Mouse (Mus musculus): ENCODE measurements around the gene Fat3. TPM values are rescaled to one million over a fixed set of nuclear protein-coding genes. Genes with fewer than 3 reads are reported as not detected.

The Fat3 gene
- total RNA-seq, 2 experiments from 2014 or later = not detected

DNA sequence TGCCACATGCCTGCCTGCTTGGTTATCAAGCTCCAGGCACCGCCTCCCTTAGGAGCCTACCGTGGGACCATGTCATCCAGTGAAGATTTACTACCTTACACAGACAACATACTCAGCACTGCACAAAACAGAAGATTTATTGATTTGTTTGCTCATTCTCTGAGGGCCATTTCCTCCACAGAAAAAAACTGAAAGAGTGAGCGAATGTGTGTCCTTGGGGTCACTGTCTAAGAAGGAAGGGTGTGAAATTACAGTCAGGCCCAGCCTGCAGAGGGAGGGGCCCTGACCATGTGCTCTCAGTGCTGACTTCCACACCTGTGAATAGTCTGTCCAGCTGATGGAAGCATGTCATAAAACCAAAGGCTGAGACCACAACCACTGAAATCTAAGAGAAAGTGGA lies 536.9 kb downstream of the Fat3 start:
- no peak for ATAC-seq (replicated peaks; ENCODE audit: poor library complexity, severe bottlenecking)

DNA sequence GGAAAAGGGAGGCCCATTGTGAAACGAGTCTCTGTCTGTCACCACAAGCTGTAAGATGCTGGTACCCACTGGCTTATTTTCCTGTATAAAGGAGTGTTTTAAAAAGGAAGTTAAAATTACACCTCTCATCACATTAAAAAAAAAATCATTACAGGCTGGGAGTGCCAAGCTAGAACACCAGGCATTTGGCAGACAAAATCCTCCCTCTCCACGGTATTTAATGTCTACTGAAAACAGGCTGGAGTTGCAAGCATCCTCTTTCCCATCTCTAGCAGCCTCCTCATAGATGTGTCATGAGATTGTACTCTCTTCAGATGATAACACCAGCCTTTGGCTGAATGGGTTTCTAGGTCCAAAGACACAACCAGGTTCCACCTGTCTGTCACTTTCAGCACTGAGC lies 538.2 kb downstream of the Fat3 start:
- no peak for ATAC-seq (replicated peaks; ENCODE audit: poor library complexity, severe bottlenecking)

DNA sequence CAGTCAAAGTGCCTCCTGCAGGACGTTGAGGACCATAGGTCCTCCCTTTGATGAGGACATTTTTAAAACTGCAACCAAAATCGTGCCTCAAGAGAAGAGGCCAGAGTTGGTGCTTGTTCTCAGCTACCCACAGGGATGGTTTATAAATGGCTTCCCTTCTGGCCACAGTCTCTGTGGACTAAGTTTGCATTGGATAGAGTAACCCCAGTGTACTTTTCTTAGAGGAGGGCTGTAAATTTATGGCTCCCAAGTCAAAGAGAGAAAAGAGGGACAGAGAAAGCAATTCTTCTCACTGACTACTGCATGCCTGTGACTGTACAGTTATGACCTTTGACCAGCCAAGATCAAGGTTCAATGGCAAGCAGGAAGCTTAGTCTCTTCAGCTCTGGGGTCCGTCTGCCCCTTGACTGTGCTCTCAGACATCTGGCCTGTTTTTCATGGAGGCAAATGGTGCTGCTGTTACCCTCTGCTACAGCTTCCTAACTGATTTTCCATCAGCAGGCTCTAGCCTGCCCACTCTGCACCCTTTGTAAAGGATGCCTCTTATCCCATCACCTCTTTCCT lies 542.8 kb downstream of the Fat3 start:
- no peak for ATAC-seq (replicated peaks; ENCODE audit: poor library complexity, severe bottlenecking)

DNA sequence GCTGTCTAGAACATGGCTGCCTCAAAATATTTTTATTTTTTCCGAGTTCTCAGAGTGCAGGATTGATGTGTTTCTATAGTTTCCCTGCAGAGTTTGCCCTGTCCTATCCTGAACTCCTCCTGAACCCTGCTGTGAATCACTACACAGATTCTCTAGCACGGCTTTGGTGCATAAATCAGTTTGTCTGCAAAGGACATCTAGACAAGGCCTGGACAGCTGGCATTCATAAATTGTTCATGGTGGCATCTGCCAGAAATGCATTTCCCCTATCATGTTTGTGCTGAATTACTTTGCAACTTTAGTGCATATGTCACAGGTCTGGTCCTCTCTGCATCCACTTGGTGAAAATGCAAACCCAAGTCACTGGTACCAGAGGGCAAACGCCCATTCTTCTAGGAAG lies 543.3 kb downstream of the Fat3 start:
- ATAC-seq (replicated peaks; ENCODE audit: poor library complexity, severe bottlenecking) = no peak

DNA sequence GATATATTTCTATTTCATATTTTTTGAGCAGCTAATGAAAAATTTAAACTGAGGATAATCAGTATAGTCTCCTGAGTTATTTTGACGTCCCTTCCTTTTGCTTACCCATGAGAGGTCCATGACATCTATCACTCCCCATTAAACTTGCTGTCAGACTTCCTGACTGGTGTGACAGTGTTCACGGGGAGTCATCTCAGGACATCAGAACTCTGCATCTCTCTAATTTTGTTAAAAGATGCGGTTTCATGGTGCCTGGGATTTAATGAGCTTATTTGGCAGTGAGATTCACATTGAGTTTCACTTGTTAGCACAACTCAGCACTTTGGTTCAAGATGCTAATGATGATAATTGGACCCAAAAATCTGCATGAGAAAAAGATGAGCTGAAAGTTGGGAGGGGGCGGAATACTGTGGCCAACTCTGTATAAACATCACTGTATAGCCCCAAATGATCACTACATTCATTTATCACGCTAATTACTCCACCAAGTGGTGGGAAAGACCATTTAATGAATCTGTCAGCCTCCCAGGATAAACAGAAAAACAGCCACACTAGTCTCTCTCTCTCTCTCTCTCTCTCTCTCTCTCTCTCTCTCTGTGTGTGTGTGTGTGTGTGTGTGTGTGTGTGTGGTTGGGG lies 545.8 kb downstream of the Fat3 start:
- ATAC-seq (replicated peaks; ENCODE audit: poor library complexity, severe bottlenecking) = no peak

DNA sequence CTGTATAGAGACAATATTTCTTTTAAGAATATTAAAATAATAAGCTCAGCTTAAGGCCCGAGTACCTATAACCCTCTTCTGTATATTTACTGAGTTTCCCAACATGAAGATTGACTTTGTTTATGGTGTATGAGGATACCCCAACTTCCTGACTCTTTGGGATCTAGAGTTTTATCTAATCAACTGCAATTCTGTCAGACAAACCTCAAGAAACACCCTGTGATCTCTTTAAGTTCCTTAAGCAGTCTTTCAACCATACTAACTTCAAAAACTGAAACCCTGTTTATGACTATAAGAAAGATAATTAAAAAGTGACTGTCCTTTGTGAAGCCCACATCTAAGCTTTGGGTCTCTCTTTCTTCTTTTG lies 546.8 kb downstream of the Fat3 start:
- ATAC-seq (replicated peaks; ENCODE audit: poor library complexity, severe bottlenecking) = no peak

DNA sequence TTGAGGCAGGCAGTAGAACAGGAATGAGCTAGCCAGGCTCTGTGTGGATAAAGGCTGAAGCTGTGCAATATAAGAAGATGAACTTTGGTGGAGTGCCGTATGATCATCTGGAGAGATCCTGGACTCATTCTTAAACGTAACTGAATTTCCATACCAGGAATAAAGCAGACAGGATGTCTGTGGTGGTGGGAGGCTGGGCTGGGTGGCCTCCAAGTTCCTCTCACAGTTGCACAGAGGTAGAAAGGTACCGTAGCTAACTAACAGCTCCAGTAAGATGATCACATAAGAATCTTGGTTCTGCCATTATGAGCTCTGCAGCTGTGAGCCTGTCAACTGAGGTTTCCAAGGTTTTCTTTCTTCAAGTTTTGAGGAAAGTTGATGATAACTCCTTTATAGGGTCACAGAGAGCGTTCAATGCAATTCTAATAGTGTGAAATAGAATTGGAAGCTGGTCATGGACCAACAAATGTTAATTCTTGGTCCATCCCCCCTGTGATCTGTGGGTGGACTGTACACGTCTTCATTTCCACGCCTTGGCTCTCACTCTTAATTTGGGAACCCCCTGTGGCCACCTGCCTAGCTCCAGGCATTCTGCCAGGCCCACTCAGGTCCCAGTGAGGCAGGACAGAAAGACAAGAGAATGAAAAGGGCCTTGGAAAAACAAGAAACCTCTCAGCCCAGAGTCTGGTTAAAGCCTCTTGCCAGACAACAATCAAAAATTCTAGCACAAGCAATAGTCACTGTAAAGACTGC lies 547.3 kb downstream of the Fat3 start:
- ATAC-seq (replicated peaks; ENCODE audit: poor library complexity, severe bottlenecking) = no peak

DNA sequence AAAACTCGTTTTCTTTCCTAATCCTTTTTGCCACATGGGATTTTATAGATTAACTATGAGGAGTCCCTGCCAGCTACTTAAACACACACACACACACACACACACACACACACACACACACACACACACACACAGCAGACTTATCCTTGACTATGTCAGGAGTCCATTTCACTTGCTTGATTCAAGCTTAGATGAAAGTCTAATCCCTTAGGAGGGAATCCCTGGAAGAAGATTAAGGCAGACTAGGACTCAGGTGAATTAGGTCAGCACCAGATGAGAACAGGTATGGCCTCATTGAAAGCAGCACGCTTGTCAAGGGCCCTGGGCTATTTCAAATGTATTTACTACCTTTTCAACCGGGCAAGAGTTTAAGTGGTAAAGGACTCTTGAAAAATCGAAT lies 553.0 kb downstream of the Fat3 start:
- ATAC-seq (replicated peaks; ENCODE audit: poor library complexity, severe bottlenecking) = no peak

DNA sequence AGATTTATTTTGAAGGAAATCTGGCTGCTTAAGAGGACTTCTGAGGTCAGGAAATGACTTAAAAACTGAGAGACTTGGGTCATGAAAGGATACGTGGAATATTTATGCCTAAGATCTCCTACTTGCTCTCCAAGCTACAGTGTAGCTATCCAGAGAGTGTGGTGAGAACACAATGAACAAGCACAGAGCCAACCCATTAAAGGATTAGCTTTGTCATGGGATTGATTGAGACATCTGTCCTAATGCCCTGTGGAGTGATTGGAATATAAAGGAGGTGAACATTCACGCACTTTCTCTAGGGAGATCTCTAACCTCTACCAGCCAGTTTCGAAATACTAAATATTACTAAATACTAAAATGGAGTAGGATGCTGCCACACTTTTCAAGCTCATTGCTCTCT lies 556.9 kb downstream of the Fat3 start:
- ATAC-seq (replicated peaks; ENCODE audit: poor library complexity, severe bottlenecking) = no peak

DNA sequence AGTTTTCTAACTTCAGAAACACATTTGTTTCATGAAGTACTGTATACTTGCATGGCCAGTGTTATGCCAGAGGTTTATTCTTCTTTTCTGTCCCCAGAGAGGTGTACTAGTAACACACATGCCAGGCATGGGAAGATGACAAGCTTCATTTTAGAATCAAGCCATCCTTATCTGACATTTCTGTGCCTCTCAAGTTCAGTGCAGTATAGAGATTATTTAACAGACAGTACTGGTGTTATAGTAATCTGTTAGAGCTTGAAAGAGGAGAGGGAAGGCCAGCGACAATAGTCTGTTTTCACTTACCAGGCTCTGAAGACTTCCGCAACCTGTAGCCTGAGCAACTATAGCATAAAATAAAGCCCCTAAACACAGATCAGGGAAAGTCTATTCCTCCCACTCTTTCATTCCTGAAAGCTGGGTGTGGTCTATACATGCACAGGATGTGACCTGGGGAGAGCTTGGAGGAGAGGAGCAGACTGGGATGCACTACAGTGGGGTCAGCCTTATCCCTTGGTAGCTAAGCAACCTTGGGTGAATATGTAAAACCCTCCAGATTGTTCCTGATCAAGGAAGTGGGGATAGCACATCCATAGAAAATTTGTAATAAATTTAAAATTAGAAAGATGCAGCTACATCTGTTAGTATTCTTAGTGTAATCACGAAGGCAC lies 557.5 kb downstream of the Fat3 start:
- ATAC-seq (replicated peaks; ENCODE audit: poor library complexity, severe bottlenecking) = no peak

DNA sequence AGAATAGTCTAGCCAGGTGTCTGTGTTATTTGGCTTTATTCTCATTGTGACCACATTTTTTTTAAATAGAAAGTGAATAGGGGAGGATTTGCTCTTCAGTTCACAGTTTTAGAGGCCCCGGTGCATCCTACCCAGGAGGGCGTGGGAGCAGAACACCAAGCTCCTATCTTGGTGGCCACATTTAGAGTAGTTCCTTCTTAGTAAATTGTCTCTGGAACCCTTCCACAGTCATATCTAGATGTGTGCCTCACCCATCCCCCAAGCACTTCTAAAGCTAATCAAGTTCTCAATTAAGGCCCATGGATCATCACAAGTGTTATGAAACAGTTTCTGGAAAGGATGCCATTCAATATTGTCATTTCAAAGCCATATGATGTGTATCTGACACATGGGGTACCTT lies 559.3 kb downstream of the Fat3 start:
- ATAC-seq (replicated peaks; ENCODE audit: poor library complexity, severe bottlenecking) = no peak

DNA sequence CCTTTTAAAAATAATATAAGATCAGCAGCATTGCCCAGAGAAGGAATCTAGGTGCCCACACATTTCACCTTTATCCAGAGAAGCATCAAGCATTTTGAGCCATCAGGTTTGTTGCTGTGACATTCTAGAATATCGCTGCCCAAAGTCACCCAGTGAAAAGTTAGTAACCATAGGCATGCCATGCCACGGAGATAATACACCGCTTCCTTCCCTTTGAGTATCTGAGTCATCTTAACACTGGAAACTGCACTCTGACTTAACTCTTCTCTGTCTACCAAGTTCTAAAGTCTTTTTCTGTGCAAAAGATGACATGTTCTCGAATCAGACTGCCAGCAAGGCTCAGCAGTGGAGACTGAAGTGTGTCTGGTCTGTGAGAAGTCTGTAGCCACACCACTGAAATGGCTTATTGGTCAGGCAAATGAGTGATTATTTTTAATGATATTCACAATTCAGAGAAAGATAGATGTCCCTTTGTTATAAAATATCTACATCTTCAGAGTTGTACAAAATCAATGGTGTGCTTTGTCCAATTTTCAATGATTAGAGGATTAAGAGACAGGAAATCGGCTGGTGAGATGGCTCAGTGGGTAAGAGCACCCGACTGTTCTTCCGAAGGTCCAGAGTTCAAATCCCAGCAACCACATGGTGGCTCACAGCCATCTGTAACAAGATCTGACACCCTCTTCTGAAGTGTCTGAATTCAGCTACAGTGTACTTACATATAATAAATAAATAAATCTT lies 560.0 kb downstream of the Fat3 start:
- no peak for ATAC-seq (replicated peaks; ENCODE audit: poor library complexity, severe bottlenecking)

DNA sequence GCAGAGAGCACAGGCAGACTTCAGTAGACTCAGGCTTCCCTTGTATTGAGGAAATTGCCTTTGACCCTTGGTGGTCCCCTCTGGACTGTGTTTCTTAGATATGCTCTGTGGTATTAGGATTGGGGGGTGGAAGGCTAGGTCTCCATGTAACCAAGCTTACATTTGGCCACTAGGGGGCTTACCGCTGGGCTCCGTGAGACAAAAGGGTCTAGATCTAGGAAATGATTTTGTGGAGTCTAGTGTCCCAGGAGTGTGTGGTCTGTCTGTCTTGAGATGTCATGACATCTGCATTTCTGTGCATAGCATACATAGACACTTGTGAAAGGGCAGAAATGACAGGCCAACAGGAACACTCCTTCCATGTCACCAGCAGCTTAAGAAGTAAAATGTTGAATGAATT lies 561.5 kb downstream of the Fat3 start:
- ATAC-seq (replicated peaks; ENCODE audit: poor library complexity, severe bottlenecking) = no peak

DNA sequence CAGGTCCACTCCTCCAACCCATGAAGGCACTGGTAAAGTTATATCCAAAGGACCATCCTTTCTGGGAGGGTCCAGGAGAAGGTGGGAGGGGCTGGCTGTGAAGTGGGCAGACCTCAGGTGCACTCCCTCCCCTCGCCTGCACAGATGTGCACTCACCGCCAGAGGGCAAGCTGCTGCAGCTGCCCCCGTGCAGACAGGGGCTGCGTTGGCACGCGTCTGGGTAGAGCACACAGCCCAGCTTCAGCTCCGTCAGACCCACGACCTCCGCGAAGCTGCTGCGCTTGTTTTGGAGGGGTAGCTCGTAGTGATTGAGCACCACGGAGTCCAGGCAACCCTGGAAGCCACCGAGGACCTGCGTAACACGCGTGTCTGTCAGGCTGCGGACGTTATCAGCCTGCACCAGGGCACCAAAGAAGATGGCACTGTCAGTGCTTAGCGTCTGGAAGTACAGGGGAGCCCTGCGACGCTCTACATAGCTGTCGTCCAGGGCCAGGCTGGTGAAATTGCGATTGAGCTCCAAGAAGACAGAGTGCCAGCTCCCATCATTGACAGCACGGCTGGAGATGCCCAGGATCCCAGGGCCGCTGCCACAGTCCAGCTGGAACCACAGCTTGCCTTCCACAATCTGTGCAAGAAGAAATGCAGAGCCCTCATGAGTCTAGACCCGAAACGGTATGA lies 563.1 kb downstream of the Fat3 start:
- peak; percentile 37 for ATAC-seq (replicated peaks; ENCODE audit: poor library complexity, severe bottlenecking)

DNA sequence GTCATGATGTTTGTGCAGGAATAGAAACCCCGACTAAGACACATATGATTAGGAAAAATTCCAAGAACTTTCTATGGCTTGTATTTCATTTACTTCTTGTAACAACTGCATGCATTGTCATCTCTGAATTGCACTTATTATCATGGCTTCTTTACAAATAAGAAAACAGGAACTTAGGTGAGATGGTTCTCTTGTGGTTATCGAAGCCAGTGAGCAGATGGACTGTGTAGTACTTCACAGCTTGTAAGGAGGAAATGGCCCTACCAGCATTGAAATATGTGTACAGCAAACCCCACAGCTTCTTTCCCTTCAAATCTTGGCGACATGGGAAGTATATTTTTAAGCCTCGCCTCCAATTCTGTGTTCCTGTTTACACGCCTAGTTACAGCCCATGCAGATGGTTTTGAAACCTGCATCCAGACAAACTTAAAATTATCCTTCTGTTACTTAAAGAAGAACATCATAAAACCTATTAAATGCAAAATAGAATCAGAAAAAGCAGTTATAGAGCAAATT lies 570.1 kb downstream of the Fat3 start:
- ATAC-seq (replicated peaks; ENCODE audit: poor library complexity, severe bottlenecking) = no peak

DNA sequence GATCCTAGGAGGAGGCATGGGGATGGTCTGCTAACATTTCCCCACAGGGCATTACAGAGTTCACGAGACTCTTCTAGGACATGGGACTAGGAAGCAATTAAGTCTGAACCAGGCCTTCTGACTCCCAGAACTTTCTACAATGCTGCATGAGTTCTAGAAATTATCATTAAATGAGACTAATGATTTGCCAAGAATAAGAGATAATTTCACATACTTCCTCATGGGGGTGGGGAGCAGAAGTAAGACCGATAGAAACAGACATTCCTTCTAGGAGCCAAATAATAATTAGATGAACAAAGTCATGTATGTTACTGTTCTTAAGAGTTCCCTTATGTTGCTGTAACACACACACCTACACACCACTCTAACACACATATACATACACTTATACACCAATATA lies 572.8 kb downstream of the Fat3 start:
- ATAC-seq (replicated peaks; ENCODE audit: poor library complexity, severe bottlenecking) = no peak

DNA sequence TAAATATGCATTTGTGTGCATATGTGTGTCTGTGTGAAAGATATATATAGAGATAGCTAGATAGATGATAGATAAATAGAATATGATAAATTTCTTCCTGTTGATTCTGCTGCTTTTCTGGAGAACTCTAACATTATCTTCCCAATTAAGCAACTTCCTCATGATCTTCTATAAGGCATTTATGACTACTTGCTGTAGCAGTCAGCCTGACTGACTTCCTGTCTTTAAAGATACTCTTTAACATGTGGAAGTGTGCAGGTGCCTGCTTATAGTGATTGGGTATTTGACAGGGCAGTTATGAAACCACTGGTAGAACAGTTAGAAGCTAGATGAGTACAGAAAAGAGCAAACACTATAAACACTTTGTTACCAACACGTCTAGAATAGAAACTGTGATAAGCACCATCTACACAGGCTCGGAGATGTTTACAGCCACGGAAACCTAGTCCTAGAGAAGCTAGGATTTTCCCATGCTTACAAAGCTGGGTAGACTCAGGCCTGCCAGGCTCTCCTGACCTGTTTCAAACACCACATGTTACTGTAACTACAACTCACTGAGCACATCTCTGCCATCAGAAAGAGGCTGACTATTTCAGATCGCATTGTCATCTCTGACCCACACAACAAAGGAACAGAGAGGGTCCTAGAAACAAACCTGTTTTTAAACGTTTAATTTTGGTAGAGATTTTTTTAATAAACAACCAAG lies 573.6 kb downstream of the Fat3 start:
- no peak for ATAC-seq (replicated peaks; ENCODE audit: poor library complexity, severe bottlenecking)

DNA sequence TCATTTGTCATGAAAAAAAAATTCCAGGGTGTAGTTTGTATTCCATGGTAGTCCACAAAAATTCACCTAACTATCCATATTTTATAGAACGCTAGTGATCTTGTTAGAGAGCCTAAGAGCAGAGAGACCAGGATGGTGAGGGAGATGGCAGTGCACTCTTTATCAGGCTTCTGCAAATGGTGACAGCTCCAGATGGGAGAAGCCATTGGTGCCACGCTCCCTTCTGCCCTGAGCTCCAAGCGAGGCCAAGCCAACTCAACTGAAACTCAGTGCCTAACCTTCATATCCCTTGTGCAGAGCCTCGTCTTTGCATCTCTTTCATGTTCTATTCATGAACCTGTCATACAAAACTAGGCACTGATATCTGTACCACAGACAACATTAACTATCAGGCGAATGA lies 575.8 kb downstream of the Fat3 start:
- no peak for ATAC-seq (replicated peaks; ENCODE audit: poor library complexity, severe bottlenecking)

DNA sequence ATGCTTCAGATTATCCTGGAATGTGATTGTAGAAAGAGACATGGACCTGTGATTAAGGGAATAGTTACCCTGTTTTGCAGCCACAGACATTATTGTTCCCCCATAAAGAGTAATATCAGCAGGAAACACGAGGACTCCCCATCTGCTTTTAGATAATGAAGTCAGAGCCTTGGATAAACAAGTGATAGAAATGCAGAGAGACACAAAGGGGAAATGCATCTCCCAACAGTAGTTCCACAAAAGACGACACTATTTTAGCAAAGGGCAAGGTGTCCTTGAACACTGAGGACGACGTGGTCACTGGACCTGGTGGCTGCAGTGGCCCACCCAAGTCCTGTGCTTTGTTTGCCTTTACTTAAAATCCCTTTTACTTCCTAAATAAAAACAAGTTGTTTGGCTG lies 580.8 kb downstream of the Fat3 start:
- no peak for ATAC-seq (replicated peaks; ENCODE audit: poor library complexity, severe bottlenecking)

All from granulocyte monocyte progenitor cell, adult 5-6 weeks (primary cell).